Mouse (Mus musculus): ENCODE measurements around the gene Ing1.

DNA sequence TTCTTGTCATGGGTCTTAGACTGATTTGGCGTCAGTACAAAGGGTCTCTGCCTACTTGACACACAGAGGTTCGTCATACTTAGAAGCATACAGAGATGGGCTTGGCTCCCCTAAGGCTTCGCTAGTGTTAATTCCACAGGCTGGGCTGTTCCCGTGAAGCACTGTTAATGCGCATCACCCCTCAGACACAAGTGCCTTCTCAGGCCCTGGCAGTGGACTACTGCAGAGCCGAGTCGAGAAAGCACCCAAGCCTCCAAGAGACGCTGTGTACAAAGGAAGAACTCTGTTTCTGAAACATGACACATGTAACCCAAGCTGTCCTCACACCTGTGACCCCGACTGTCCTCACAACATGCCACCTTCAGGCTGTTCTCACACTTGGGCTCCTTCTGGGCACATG, 4.8 kb downstream of the Ing1 start:
- TF ChIP-seq POLR2A (IDR thresholded peaks at IDR 0.05; ENCODE audit: borderline replicate concordance, low read depth, low read length) (no peak), CTCF (IDR thresholded peaks at IDR 0.05; ENCODE audit: low read depth, low read length) (no peak)
